Mouse (Mus musculus) liver, embryonic 16.5 days (tissue): ENCODE data around the gene 2200002D01Rik. TPM values are rescaled to one million over a fixed set of nuclear protein-coding genes. Genes with fewer than 3 reads are reported as not detected.
A peak's percentile ranks its signal among the peaks of the same experiment; 100 is the strongest.

Experiments used
- ATAC-seq: fragments of 200-750 bp; cut with Nextera tagmentation; 2 replicates; pipeline ENCODE4 v1.8.0; 2017; ENCODE audit warnings: low read depth, mild to moderate bottlenecking, moderate number of reproducible peaks, moderate library complexity
- H3K27ac ChIP-seq: fragments of 300-500 bp; sonication (generic); 2 replicates; pipeline ENCODE4 v1.5.1; 2014; ENCODE audit warnings: mild to moderate bottlenecking, low read length
- H3K27me3 ChIP-seq: fragments of 300-500 bp; sonication (generic); 2 replicates; pipeline ENCODE4 v1.6.1; 2014; ENCODE audit warnings: low read depth, low read length, mixed read lengths; ENCODE audit not compliant: control insufficient read depth, insufficient read depth
- H3K36me3 ChIP-seq: fragments of 300-500 bp; sonication (generic); 2 replicates; pipeline ENCODE4 v1.6.1; 2014; ENCODE audit warnings: mild to moderate bottlenecking; ENCODE audit not compliant: control insufficient read depth, insufficient read depth
- H3K4me1 ChIP-seq: fragments of 300-500 bp; sonication (generic); 2 replicates; pipeline ENCODE4 v1.6.1; 2014; ENCODE audit warnings: low read depth, low read length, mixed read lengths; ENCODE audit not compliant: control insufficient read depth
- H3K4me2 ChIP-seq: fragments of 300-500 bp; sonication (generic); 2 replicates; pipeline ENCODE4 v1.6.1; 2014; ENCODE audit warnings: low read depth, low read length, mixed read lengths
- H3K4me3 ChIP-seq: fragments of 300-500 bp; sonication (generic); 2 replicates; pipeline ENCODE4 v1.5.1; 2014; ENCODE audit warnings: low read depth, mild to moderate bottlenecking, low read length
- H3K9ac ChIP-seq: fragments of 300-500 bp; sonication (generic); 2 replicates; pipeline ENCODE4 v1.6.1; 2014; ENCODE audit warnings: low read depth, low read length
- H3K9me3 ChIP-seq: fragments of 300-500 bp; sonication (generic); replicated peaks from 2 replicates; pipeline ENCODE4 v1.6.1; 2016; ENCODE audit warnings: low read length; ENCODE audit not compliant: control insufficient read depth
- WGBS: fragments of 180-500 bp; shearing (Covaris S2); extraction: QIAGEN DNeasy Blood & Tissue Kit; methylation state at CpG from one replicate; pipeline ENCODE4 v1.1.7; 2014; ENCODE audit not compliant: insufficient replicate concordance; 5-methylcytosine and 5-hydroxymethylcytosine counted together
- polyA plus RNA-seq: library from polyadenylated mRNA; unstranded; fragments of >200 nt; fragmentation: Nextera tagmentation; extraction: Ambion mirVana; gene quantifications from 2 replicates; pipeline ENCODE4 v1.2.1, GENCODE M21; 2015

The 2200002D01Rik gene
- polyA plus RNA-seq = 5.3 and 5.8 TPM in 2 replicates

DNA sequence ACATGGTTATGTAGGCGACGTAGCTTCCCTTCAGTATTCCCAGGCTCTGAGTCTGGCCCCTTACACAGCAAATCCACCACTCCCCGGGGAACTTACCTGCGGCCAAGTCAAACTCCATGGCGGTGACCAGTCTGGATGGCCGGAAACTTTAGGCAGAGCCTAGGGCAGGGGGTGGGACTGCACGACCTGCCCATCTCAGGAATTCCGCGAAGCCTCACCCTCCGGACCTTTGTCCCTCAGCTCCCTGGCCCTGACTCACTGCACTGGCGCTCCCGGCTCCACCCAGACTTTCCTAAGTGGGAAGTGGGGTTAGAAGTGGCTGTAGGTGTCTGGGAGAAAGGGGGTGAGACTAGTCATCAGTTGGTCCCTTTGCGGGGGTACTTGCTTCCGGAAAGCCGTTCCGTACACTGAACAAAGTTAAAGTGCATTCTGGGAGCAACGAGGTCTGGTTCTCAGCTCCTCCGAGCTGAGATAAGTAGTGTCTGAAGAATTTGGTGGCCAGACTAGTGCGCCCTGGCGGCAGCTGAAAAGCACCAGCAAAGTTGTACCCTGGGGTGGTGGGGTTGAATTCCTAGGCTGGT, at the start of gene 2200002D01Rik:
TSS of gene 2200002D01Rik (minus strand) at position 206 of the 581 bp plus-strand sequence.
- peaks cover 11% of the 10 kb centered on the region for H3K4me1 ChIP-seq
- H3K27me3 ChIP-seq = no peaks in the 10 kb centered on the region

DNA sequence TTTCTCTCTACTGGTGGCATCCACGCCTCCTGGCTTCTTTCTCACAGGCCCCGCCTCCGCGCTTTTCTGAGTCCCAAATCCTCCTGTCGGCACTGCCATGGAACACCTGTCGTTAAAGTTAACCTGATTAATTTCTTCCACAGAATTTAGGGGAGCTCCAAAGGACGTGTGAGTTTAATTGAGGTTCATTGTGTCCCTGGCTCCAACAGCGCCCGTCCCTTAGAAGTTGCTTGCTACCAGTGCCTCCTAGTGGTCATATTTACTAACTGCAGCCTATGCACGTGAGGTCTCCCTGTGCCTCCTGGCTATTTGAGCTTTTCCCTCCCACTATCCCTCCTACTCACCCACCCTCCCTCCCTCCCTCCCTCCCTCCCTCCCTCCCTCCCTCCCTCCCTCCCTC, 48.7 kb upstream of the 2200002D01Rik start:
- Histone ChIP-seq H3K4me3 (no peak overlapping the region), H3K27me3 (peaks cover 2% of the 10 kb centered on the region; the same call in 1 of the 2 replicates), H3K36me3 (no peaks in the 10 kb centered on the region), H3K27ac (no peak overlapping the region), H3K9ac (no peak overlapping the region), H3K4me1 (no peaks in the 10 kb centered on the region; the same call in 1 of the 2 replicates), H3K4me2 (no peak overlapping the region), H3K9me3 (no peaks in the 10 kb centered on the region)
- 13% methylated on average over 10 of the region's 10 CpGs for WGBS
- ATAC-seq = no peak

More for the DNA sequence above, at the start of gene 2200002D01Rik:
- peak within 1 kb of the TSS; percentile 54 for H3K4me3 ChIP-seq
- no peak within 1 kb of the TSS for H3K27ac ChIP-seq
- H3K9ac ChIP-seq = peak within 1 kb of the TSS; percentile 55
- ATAC-seq = peak; percentile 59; the same call in 1 of the 2 replicates
- 18% methylated on average over 20 of the region's 20 CpGs for WGBS
- H3K36me3 ChIP-seq = no peaks in the 10 kb centered on the region
- peak within 1 kb of the TSS; percentile 74 for H3K4me2 ChIP-seq
- H3K9me3 ChIP-seq = no peaks in the 10 kb centered on the region

- ATAC-seq = no peak
- WGBS = 74% methylated on average over 24 of the region's 24 CpGs
- Histone ChIP-seq H3K4me2 (no peak overlapping the region), H3K9ac (no peak overlapping the region), H3K9me3 (no peaks in the 10 kb centered on the region), H3K4me3 (no peak overlapping the region), H3K27me3 (no peaks in the 10 kb centered on the region), H3K36me3 (no peaks in the 10 kb centered on the region), H3K27ac (no peak overlapping the region), H3K4me1 (peaks cover 3% of the 10 kb centered on the region)
These were observed 47.8 kb upstream of the 2200002D01Rik start for GRCm38 (mm10) chr7:29295861-29296647.

DNA sequence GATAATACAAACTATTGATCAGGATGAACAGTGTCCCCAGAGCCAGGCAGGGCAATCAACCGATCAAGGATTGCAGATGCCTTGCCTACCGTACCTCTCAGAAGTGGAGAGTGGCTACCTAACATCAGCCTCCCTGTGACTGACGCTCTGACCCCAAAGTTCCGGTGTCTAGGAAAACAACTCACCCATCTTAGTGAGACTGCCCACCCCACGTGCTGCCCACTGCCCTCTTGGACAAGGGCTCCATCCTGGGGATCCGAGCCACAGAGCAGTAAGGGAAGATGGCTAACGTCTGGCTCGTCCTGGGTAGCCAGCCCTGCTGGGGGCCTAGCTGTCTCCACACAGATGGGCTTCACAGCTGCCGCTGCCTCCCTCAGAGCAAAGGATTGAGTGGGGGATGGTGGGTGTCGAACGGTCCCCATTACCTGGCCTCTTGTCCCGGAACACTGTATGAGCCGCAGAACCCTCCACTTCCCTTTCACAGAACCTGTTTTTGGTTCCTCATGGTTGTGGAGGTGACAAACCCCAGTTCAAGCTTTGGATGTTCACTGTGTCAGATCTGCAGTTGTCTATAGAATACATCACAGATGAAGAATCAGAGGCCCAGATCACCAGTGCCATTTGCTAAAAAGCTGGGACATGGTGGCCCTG, 46.0 kb upstream of the 2200002D01Rik start:
- Histone ChIP-seq H3K27me3 (peaks cover 4% of the 10 kb centered on the region), H3K4me3 (no peak overlapping the region), H3K4me1 (peaks cover 5% of the 10 kb centered on the region), H3K4me2 (no peak overlapping the region), H3K27ac (no peak overlapping the region), H3K36me3 (no peaks in the 10 kb centered on the region), H3K9me3 (no peaks in the 10 kb centered on the region), H3K9ac (no peak overlapping the region)
- WGBS = 60% methylated on average over 13 of the region's 13 CpGs
- ATAC-seq = no peak

GRCm38 (mm10) chr7:29293131-29294065, 45.1 kb upstream of the 2200002D01Rik start:
- Histone ChIP-seq H3K36me3 (no peaks in the 10 kb centered on the region), H3K9me3 (no peaks in the 10 kb centered on the region), H3K27ac (no peak overlapping the region), H3K4me3 (no peak overlapping the region), H3K27me3 (peaks cover 4% of the 10 kb centered on the region), H3K4me2 (no peak overlapping the region), H3K9ac (no peak overlapping the region), H3K4me1 (peaks cover 10% of the 10 kb centered on the region)
- no peak for ATAC-seq
- WGBS = 48% methylated on average over 19 of the region's 19 CpGs

- no peaks in the 10 kb centered on the region for H3K36me3 ChIP-seq
- peaks cover 4% of the 10 kb centered on the region for H3K27me3 ChIP-seq
- H3K9me3 ChIP-seq = no peaks in the 10 kb centered on the region
- H3K9ac ChIP-seq = no peak overlapping the region
- H3K4me2 ChIP-seq = no peak overlapping the region
- H3K27ac ChIP-seq = no peak overlapping the region
- H3K4me1 ChIP-seq = peaks cover 10% of the 10 kb centered on the region
- H3K4me3 ChIP-seq = no peak overlapping the region
- ATAC-seq = no peak
- 28% methylated on average over 8 of the region's 8 CpGs for whole genome bisulfite sequencing
These were observed 44.3 kb upstream of the 2200002D01Rik start for GRCm38 (mm10) chr7:29292458-29293098.

DNA sequence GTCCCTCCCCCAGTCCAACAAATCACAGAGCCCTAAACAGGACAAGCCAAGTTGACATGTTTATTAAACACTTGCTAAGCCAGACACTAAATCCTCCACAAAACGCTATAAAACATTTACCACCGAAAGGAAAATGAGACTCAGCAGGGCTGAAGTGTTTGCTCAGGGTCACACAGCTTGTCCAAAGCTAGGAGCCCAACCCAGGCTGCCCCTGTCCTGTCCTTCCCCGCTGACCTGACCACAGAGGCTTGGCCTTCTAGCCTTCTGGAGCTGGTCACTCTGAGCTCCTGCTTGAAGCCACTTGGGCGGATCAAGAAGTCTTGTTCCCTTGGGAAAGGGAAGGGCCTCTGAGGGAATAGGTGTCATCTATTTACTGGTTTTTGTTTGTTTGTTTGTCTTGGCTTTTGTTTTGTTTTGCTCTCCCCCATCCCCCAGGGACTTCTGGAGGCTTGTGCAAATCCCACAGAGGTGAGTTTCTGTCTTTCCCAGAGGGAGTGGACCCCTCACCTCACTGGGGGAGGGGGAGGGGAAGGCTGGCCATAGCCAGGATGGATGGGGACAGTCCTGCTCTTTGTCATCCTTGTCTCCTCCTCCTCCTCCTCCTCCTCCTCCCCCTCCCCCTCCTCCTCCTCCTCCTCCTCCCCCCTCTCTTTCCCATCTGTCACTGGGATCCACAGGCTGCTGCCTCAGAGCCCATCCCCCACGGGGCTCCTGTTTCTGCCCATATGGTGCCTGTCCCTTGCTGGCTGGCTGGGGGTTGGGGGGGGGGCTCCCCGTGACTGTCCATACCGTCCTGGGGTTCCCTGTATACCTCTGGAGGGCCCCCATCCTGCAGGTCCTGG, 43.6 kb upstream of the 2200002D01Rik start:
- Histone ChIP-seq H3K4me1 (peaks cover 10% of the 10 kb centered on the region), H3K4me2 (no peak overlapping the region), H3K9me3 (no peaks in the 10 kb centered on the region), H3K36me3 (no peaks in the 10 kb centered on the region), H3K9ac (no peak overlapping the region), H3K27me3 (peaks cover 4% of the 10 kb centered on the region), H3K27ac (no peak overlapping the region), H3K4me3 (no peak overlapping the region)
- WGBS = 37% methylated on average over 7 of the region's 7 CpGs
- ATAC-seq = no peak
